Mouse (Mus musculus): ENCODE data around the gene Prr14l. TPM values are rescaled to one million over a fixed set of nuclear protein-coding genes. Genes with fewer than 3 reads are reported as not detected.
"Not testable (repeated sequence)": the region's sequence is repeated elsewhere in the genome, so short reads cannot be mapped to it uniquely, and the experiment has no call there.

The Prr14l gene
- total RNA-seq, 1 experiment from 2014 or later: 39.8 TPM

GRCm38 (mm10) chr5:32786454-32786853 is 67.6 kb downstream of the Prr14l start:
- not testable (repeated sequence) for DNase-seq

GRCm38 (mm10) chr5:32785313-32785915 is 68.6 kb downstream of the Prr14l start, which contains the start of gene Pisd:
TSS of gene Pisd (minus strand) at chr5:32785646.
- peak; percentile 98 for DNase-seq

- no peak for DNase-seq
Measured at GRCm38 (mm10) chr5:32784726-32785125, 69.3 kb downstream of the Prr14l start.

GRCm38 (mm10) chr5:32781596-32781995 is 72.5 kb downstream of the Prr14l start:
- DNase-seq: no peak

- no peak for DNase-seq
Measured at GRCm38 (mm10) chr5:32778168-32778567, 75.9 kb downstream of the Prr14l start.

- no peak for DNase-seq
Measured at GRCm38 (mm10) chr5:32772361-32772760, 81.7 kb downstream of the Prr14l start.

GRCm38 (mm10) chr5:32767636-32768373 is 86.3 kb downstream of the Prr14l start:
- no peak for DNase-seq

- no peak for DNase-seq
Measured at GRCm38 (mm10) chr5:32767004-32767403, 87.1 kb downstream of the Prr14l start.

- peak; percentile 59 for DNase-seq
Measured at GRCm38 (mm10) chr5:32761566-32762140, 92.4 kb downstream of the Prr14l start.

- DNase-seq: no peak
Measured at GRCm38 (mm10) chr5:32760787-32761186, 93.3 kb downstream of the Prr14l start.

GRCm38 (mm10) chr5:32760352-32760751 is 93.7 kb downstream of the Prr14l start:
- not testable (repeated sequence) for DNase-seq

GRCm38 (mm10) chr5:32759662-32760061 is 94.4 kb downstream of the Prr14l start:
- DNase-seq: no peak

- DNase-seq: no peak
Measured at GRCm38 (mm10) chr5:32756141-32756540, 97.9 kb downstream of the Prr14l start.

GRCm38 (mm10) chr5:32751736-32752135 is 102.3 kb downstream of the Prr14l start:
- DNase-seq: no peak

GRCm38 (mm10) chr5:32748936-32749335 is 105.1 kb downstream of the Prr14l start:
- DNase-seq: peak; percentile 2

GRCm38 (mm10) chr5:32747650-32748375 is 106.2 kb downstream of the Prr14l start:
- peak; percentile 76 for DNase-seq

GRCm38 (mm10) chr5:32745705-32746655 is 108.1 kb downstream of the Prr14l start:
- peak; percentile 86 for DNase-seq

GRCm38 (mm10) chr5:32742149-32742548 is 111.9 kb downstream of the Prr14l start:
- DNase-seq: no peak

- not testable (repeated sequence) for DNase-seq
Measured at GRCm38 (mm10) chr5:32741377-32741776, 112.7 kb downstream of the Prr14l start.

GRCm38 (mm10) chr5:32740850-32741249 is 113.2 kb downstream of the Prr14l start:
- not testable (repeated sequence) for DNase-seq

- DNase-seq: no peak
Measured at GRCm38 (mm10) chr5:32740138-32740537, 113.9 kb downstream of the Prr14l start.

Measured in adrenal gland, postnatal 14 days (tissue).